Mouse (Mus musculus): ENCODE data around the gene Rpl6. TPM values are rescaled to one million over a fixed set of nuclear protein-coding genes. Genes with fewer than 3 reads are reported as not detected.

Gene Rpl6
- total RNA-seq, 2 experiments from 2014 or later = 445 to 518 TPM

GRCm38 (mm10) chr5:121233726-121234125 lies 29.4 kb downstream of the Rpl6 start:
- intact Hi-C loops (cut with DNase I) = no loop called here
- no peak for TF ChIP-seq CTCF (IDR thresholded peaks at IDR 0.05)
- no peak for DNase-seq
- H3K4me3 ChIP-seq = no peak overlapping the region
- H3K27ac ChIP-seq = no peak overlapping the region

- intact Hi-C loops (cut with DNase I) = no loop called here
- no peak overlapping the region for H3K27ac ChIP-seq
- TF ChIP-seq CTCF (IDR thresholded peaks at IDR 0.05) = no peak
- no peak overlapping the region for H3K4me3 ChIP-seq
- no peak for DNase-seq
Measured at GRCm38 (mm10) chr5:121236171-121236570, 31.9 kb downstream of the Rpl6 start.

- DNase-seq = no peak
- TF ChIP-seq CTCF (IDR thresholded peaks at IDR 0.05) = no peak
- intact Hi-C loops (cut with DNase I) = no loop called here
- Histone ChIP-seq H3K27ac (no peak overlapping the region), H3K4me3 (no peak overlapping the region)
Measured at GRCm38 (mm10) chr5:121238208-121238607, 33.9 kb downstream of the Rpl6 start.

GRCm38 (mm10) chr5:121239846-121240245 lies 35.6 kb downstream of the Rpl6 start:
- no peak for DNase-seq
- intact Hi-C loops (cut with DNase I) = no loop called here
- TF ChIP-seq CTCF (IDR thresholded peaks at IDR 0.05) = no peak
- no peak overlapping the region for H3K4me3 ChIP-seq
- H3K27ac ChIP-seq = no peak overlapping the region

GRCm38 (mm10) chr5:121241182-121241581 lies 36.9 kb downstream of the Rpl6 start:
- Histone ChIP-seq H3K4me3 (no peak overlapping the region), H3K27ac (no peak overlapping the region)
- intact Hi-C loops (cut with DNase I) = no loop called here
- TF ChIP-seq CTCF (IDR thresholded peaks at IDR 0.05) = no peak
- no peak for DNase-seq

GRCm38 (mm10) chr5:121242261-121242660 lies 38.0 kb downstream of the Rpl6 start:
- intact Hi-C loops (cut with DNase I) = no loop called here
- no peak overlapping the region for H3K4me3 ChIP-seq
- no peak for DNase-seq
- no peak for TF ChIP-seq CTCF (IDR thresholded peaks at IDR 0.05)
- no peak overlapping the region for H3K27ac ChIP-seq

- intact Hi-C loops (cut with DNase I) = no loop called here
- DNase-seq = no peak
- no peak overlapping the region for H3K27ac ChIP-seq
- no peak for TF ChIP-seq CTCF (IDR thresholded peaks at IDR 0.05)
- no peak overlapping the region for H3K4me3 ChIP-seq
Measured at GRCm38 (mm10) chr5:121242701-121243100, 38.4 kb downstream of the Rpl6 start.

- intact Hi-C loops (cut with DNase I) = no loop called here
Measured at GRCm38 (mm10) chr5:121243676-121244364, 39.5 kb downstream of the Rpl6 start.

GRCm38 (mm10) chr5:121244365-121244731 lies 40.1 kb downstream of the Rpl6 start:
- H3K27ac ChIP-seq = no peak overlapping the region
- no peak for TF ChIP-seq CTCF (IDR thresholded peaks at IDR 0.05)
- intact Hi-C loops (cut with DNase I) = no loop called here
- H3K4me3 ChIP-seq = no peak overlapping the region
- DNase-seq = no peak

More at GRCm38 (mm10) chr5:121243676-121244364, 39.5 kb downstream of the Rpl6 start:
- no peak for TF ChIP-seq CTCF (IDR thresholded peaks at IDR 0.05)
- H3K4me3 ChIP-seq = no peak overlapping the region
- DNase-seq = no peak
- no peak overlapping the region for H3K27ac ChIP-seq

- H3K4me3 ChIP-seq = no peak overlapping the region
- DNase-seq = no peak
- no peak for TF ChIP-seq CTCF (IDR thresholded peaks at IDR 0.05)
- H3K27ac ChIP-seq = no peak overlapping the region
- intact Hi-C loops (cut with DNase I) = no loop called here
Measured at GRCm38 (mm10) chr5:121245201-121245600, 40.9 kb downstream of the Rpl6 start.

GRCm38 (mm10) chr5:121248766-121249394 lies 44.6 kb downstream of the Rpl6 start:
- intact Hi-C loops (cut with DNase I) = no loop called here
- no peak overlapping the region for H3K4me3 ChIP-seq
- H3K27ac ChIP-seq = no peak overlapping the region
- no peak for DNase-seq
- no peak for TF ChIP-seq CTCF (IDR thresholded peaks at IDR 0.05)

GRCm38 (mm10) chr5:121249693-121250092 lies 45.4 kb downstream of the Rpl6 start:
- DNase-seq = no peak
- no peak for TF ChIP-seq CTCF (IDR thresholded peaks at IDR 0.05)
- H3K4me3 ChIP-seq = no peak overlapping the region
- intact Hi-C loops (cut with DNase I) = no loop called here
- H3K27ac ChIP-seq = no peak overlapping the region

- peak; percentile 42 for DNase-seq
- no peak overlapping the region for H3K27ac ChIP-seq
Measured at GRCm38 (mm10) chr5:121251813-121252212, 47.5 kb downstream of the Rpl6 start.

More at GRCm38 (mm10) chr5:121251813-121252212, 47.5 kb downstream of the Rpl6 start:
- TF ChIP-seq CTCF (IDR thresholded peaks at IDR 0.05) = no peak
- intact Hi-C loops (cut with DNase I) = no loop called here
- H3K4me3 ChIP-seq = no peak overlapping the region
